Mouse (Mus musculus) midbrain, embryonic 10.5 days (tissue): ENCODE data around the gene Cds1. TPM values are rescaled to one million over a fixed set of nuclear protein-coding genes. Genes with fewer than 3 reads are reported as not detected.

Experiments
- DNase-seq: peaks from one replicate; pipeline ENCODE4 v3.0.0-alpha.2; 2017; ENCODE audit warnings: low spot score
- H3K27ac ChIP-seq: fragments of 300-500 bp; sonication (generic); replicated peaks from 2 replicates; pipeline ENCODE4 v1.5.1; 2016; ENCODE audit warnings: mild to moderate bottlenecking
- H3K27me3 ChIP-seq: fragments of 300-500 bp; sonication (generic); 2 replicates; pipeline ENCODE4 v1.6.1; 2016; ENCODE audit warnings: low read depth, mild to moderate bottlenecking; ENCODE audit not compliant: poor library complexity, severe bottlenecking
- H3K36me3 ChIP-seq: fragments of 300-500 bp; sonication (generic); 2 replicates; pipeline ENCODE4 v1.6.1; 2016; ENCODE audit warnings: mild to moderate bottlenecking, moderate library complexity
- H3K4me1 ChIP-seq: fragments of 300-500 bp; sonication (generic); 2 replicates; pipeline ENCODE4 v1.6.1; 2016
- H3K4me3 ChIP-seq: fragments of 300-500 bp; sonication (generic); 2 replicates; pipeline ENCODE4 v1.5.1; 2016; ENCODE audit warnings: mild to moderate bottlenecking, moderate library complexity
- H3K9me3 ChIP-seq: fragments of 300-500 bp; sonication (generic); replicated peaks from 2 replicates; pipeline ENCODE4 v1.6.1; 2016; ENCODE audit warnings: mild to moderate bottlenecking
- WGBS: fragments of 180-500 bp; shearing (Covaris S2); methylation state at CpG from one replicate; pipeline ENCODE4 v1.1.7; 2016; 5-methylcytosine and 5-hydroxymethylcytosine counted together
- polyA plus RNA-seq: library from polyadenylated mRNA; unstranded; fragments of >200 nt; fragmentation: Nextera tagmentation; extraction: Ambion mirVana; gene quantifications from 2 replicates; pipeline ENCODE4 v1.2.1, GENCODE M21; 2016

Cds1 gene
- polyA plus RNA-seq, 1 experiment from 2014 or later, result 0.80 TPM

- 90% methylated on average over 2 of the region's 2 CpGs for WGBS
- H3K27ac ChIP-seq, result no peak overlapping the region
- no peak overlapping the region for H3K4me3 ChIP-seq
- H3K36me3 ChIP-seq, result peaks cover 98% of the 10 kb centered on the region
- no peaks in the 10 kb centered on the region for H3K4me1 ChIP-seq
- H3K27me3 ChIP-seq, result no peaks in the 10 kb centered on the region
- no peaks in the 10 kb centered on the region for H3K9me3 ChIP-seq
- no peak for DNase-seq
Observed at GRCm38 (mm10) chr5:101866722-101867121, 101.8 kb downstream of the Cds1 start.

Other genes with a start within 250 kb of the Cds1 start
- gene Nkx6-1, start 100.1 kb upstream of the Cds1 start, polyA plus RNA-seq, result 9.0 and 11.0 TPM in 2 replicates